Mouse (Mus musculus): ENCODE measurements around the gene Krtap19-1. TPM values are rescaled to one million over a fixed set of nuclear protein-coding genes. Genes with fewer than 3 reads are reported as not detected.

The Krtap19-1 gene
- polyA plus RNA-seq (2015; fragmentation: Nextera tagmentation; extraction: Ambion mirVana), result not detected in 2 replicates

GRCm38 (mm10) chr16:88869311-88869710 lies at the start of gene Krtap19-1:
Gene Krtap19-1 (minus strand): TSS chr16:88869411.

DNA sequence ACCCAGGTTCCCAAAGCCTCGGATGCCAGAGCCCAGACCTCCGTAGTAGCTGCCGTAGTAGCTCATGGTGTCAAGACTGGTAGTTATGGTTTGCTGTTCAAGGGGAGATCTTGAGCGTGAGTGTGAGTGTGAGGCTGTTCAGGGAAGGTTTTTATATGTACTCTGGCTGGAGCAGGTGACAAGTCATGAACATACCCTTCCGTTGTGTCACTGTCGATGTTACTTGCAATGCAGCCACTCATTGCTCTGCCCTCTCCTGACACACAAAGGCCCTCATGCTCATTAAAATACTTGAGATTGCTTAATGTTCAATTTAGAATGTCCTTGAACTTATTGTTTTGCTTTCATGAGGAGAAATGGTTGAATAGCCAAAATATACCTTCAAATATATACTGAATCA lies 27.1 kb upstream of the Krtap19-1 start, which contains the start of gene Krtap19-5:
Gene Krtap19-5 (minus strand): TSS at position 101 of the 400 bp plus-strand sequence.

GRCm38 (mm10) chr16:88884989-88885388 lies 15.8 kb upstream of the Krtap19-1 start, which contains the start of gene Krtap19-4:
Gene Krtap19-4 (minus strand): TSS chr16:88885089.

GRCm38 (mm10) chr16:88877938-88878337 lies 8.7 kb upstream of the Krtap19-1 start, which contains the start of gene Krtap19-3:
Gene Krtap19-3 (minus strand): TSS chr16:88878038.

DNA sequence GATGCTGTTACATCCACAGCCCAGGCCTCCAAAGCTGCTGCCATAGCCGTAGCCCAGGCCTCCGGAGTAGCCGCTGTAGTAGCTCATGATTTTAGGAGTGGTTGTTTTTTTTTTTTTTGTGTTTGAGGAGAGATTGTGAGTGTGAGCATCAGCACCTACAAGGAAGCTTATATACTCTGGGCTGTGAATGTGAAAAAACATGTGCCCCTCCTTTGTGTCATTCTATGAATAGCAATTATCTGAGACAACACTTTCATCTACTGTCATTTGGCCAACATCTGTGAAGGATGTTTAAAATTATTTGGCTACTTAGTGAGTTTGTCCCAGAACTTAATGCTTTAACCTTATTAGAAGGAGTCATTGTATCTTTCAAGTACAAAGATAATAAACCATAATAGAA lies 5.0 kb upstream of the Krtap19-1 start, which contains the start of gene Krtap19-2:
Gene Krtap19-2 (minus strand): TSS at position 101 of the 400 bp plus-strand sequence.

GRCm38 (mm10) chr16:88826095-88826652 lies 43.0 kb downstream of the Krtap19-1 start, which contains the start of gene Krtap14:
Gene Krtap14 (minus strand): TSS chr16:88826145.

DNA sequence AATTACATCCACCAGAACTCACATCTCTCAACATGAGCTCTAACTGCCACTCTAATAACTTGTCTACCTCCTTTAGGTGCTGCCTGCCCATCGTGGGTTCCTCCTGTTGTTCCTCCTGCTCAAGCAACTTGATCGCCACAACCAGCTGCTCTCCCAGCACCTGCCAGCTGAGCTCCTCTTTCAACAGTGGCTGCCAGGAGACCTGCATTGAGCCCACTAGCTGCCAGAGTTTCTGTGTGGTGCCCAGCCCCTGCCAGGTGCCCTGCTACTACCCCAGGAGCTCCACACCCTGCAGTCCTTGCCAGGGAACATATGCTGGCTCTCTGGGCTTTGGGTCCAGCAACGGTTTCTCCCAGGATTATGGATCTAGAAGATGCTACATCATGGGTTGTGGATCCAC lies 49.1 kb downstream of the Krtap19-1 start, which contains the start of gene Krtap15:
Gene Krtap15 (plus strand): TSS at position 150 of the 400 bp plus-strand sequence.

Other genes with a start within 250 kb of the Krtap19-1 start
- not detected in 2 replicates for gene 2310079G19Rik, start 241.7 kb downstream of the Krtap19-1 start, polyA plus RNA-seq (2015; fragmentation: Nextera tagmentation; extraction: Ambion mirVana)
- not detected in 2 replicates for gene Krtap26-1, start 221.6 kb downstream of the Krtap19-1 start, polyA plus RNA-seq (2015; fragmentation: Nextera tagmentation; extraction: Ambion mirVana)
- gene Krtap27-1, start 197.7 kb downstream of the Krtap19-1 start, polyA plus RNA-seq (2015; fragmentation: Nextera tagmentation; extraction: Ambion mirVana), result not detected in 2 replicates
- not detected in 2 replicates for gene 2310061N02Rik, start 161.4 kb downstream of the Krtap19-1 start, polyA plus RNA-seq (2015; fragmentation: Nextera tagmentation; extraction: Ambion mirVana)
- gene Krtap13-1, start 140.5 kb downstream of the Krtap19-1 start, polyA plus RNA-seq (2015; fragmentation: Nextera tagmentation; extraction: Ambion mirVana), result not detected in 2 replicates
- not detected in 2 replicates for gene Krtap13, start 117.8 kb downstream of the Krtap19-1 start, polyA plus RNA-seq (2015; fragmentation: Nextera tagmentation; extraction: Ambion mirVana)
- not detected in 2 replicates for gene 2310034C09Rik, start 110.6 kb downstream of the Krtap19-1 start, polyA plus RNA-seq (2015; fragmentation: Nextera tagmentation; extraction: Ambion mirVana)
- not detected in 2 replicates for gene 2310057N15Rik, start 95.2 kb downstream of the Krtap19-1 start, polyA plus RNA-seq (2015; fragmentation: Nextera tagmentation; extraction: Ambion mirVana)
- not detected in 2 replicates for gene Gm5965, start 91.5 kb downstream of the Krtap19-1 start, polyA plus RNA-seq (2015; fragmentation: Nextera tagmentation; extraction: Ambion mirVana)
- gene Gm20741, start 57.2 kb downstream of the Krtap19-1 start, polyA plus RNA-seq (2015; fragmentation: Nextera tagmentation; extraction: Ambion mirVana), result not detected in 2 replicates
- gene Krtap15, start 49.2 kb downstream of the Krtap19-1 start, polyA plus RNA-seq (2015; fragmentation: Nextera tagmentation; extraction: Ambion mirVana), result not detected in 2 replicates
- gene Krtap14, start 43.3 kb downstream of the Krtap19-1 start, polyA plus RNA-seq (2015; fragmentation: Nextera tagmentation; extraction: Ambion mirVana), result not detected in 2 replicates
- not detected in 2 replicates for gene Krtap19-2, start 4.9 kb upstream of the Krtap19-1 start, polyA plus RNA-seq (2015; fragmentation: Nextera tagmentation; extraction: Ambion mirVana)
- not detected in 2 replicates for gene Krtap19-3, start 8.6 kb upstream of the Krtap19-1 start, polyA plus RNA-seq (2015; fragmentation: Nextera tagmentation; extraction: Ambion mirVana)
- gene Krtap19-4, start 15.7 kb upstream of the Krtap19-1 start, polyA plus RNA-seq (2015; fragmentation: Nextera tagmentation; extraction: Ambion mirVana), result not detected in 2 replicates
- not detected in 2 replicates for gene Krtap19-5, start 27.0 kb upstream of the Krtap19-1 start, polyA plus RNA-seq (2015; fragmentation: Nextera tagmentation; extraction: Ambion mirVana)
- not detected in 2 replicates for gene Krtap19-9b, start 62.9 kb upstream of the Krtap19-1 start, polyA plus RNA-seq (2015; fragmentation: Nextera tagmentation; extraction: Ambion mirVana)
- gene Krtap16-3, start 93.5 kb upstream of the Krtap19-1 start, polyA plus RNA-seq (2015; fragmentation: Nextera tagmentation; extraction: Ambion mirVana), result not detected in 2 replicates
- gene Krtap22-2, start 141.3 kb upstream of the Krtap19-1 start, polyA plus RNA-seq (2015; fragmentation: Nextera tagmentation; extraction: Ambion mirVana), result not detected in 2 replicates
- gene Gm10229, start 145.9 kb upstream of the Krtap19-1 start, polyA plus RNA-seq (2015; fragmentation: Nextera tagmentation; extraction: Ambion mirVana), result not detected in 2 replicates
- gene Krtap6-1, start 162.3 kb upstream of the Krtap19-1 start, polyA plus RNA-seq (2015; fragmentation: Nextera tagmentation; extraction: Ambion mirVana), result not detected in 2 replicates
- gene Gm10228, start 172.1 kb upstream of the Krtap19-1 start, polyA plus RNA-seq (2015; fragmentation: Nextera tagmentation; extraction: Ambion mirVana), result not detected in 2 replicates
- not detected in 2 replicates for gene Krtap6-5, start 178.5 kb upstream of the Krtap19-1 start, polyA plus RNA-seq (2015; fragmentation: Nextera tagmentation; extraction: Ambion mirVana)
- gene 1110025L11Rik, start 194.6 kb upstream of the Krtap19-1 start, polyA plus RNA-seq (2015; fragmentation: Nextera tagmentation; extraction: Ambion mirVana), result not detected in 2 replicates
- gene Krtap6-3, start 214.6 kb upstream of the Krtap19-1 start, polyA plus RNA-seq (2015; fragmentation: Nextera tagmentation; extraction: Ambion mirVana), result not detected in 2 replicates